Mouse (Mus musculus) ovary, postnatal 36 days (tissue): Measurements from ENCODE around the gene Prc1.
"Not testable (repeated sequence)": the region's sequence is repeated elsewhere in the genome, so short reads cannot be mapped to it uniquely, and the experiment has no call there.

Experiments used
- DNase-seq: peaks from one replicate; pipeline ENCODE4 v3.0.0; 2022; ENCODE audit warnings: low spot score, mixed read lengths

Prc1 gene

DNA sequence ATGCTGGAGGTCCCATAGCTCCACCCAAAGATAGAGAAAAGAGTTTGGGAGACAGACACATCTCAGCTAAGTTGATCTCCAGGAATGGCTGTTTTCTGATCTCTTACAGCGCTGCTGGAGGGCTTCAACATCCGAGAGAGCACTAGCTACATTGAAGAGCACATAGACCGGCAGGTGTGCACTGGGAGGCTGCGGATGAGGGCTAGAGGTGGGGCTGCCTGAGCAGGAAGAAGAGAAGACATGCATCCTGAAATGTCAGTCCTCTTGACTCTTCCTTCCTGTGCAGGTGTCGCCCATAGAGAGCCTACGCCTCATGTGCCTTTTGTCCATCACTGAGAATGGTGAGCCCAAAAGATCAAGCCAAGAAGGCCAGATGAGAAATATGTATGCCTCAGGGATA, 8.5 kb upstream of the Prc1 start:
- DNase-seq, result no peak

DNA sequence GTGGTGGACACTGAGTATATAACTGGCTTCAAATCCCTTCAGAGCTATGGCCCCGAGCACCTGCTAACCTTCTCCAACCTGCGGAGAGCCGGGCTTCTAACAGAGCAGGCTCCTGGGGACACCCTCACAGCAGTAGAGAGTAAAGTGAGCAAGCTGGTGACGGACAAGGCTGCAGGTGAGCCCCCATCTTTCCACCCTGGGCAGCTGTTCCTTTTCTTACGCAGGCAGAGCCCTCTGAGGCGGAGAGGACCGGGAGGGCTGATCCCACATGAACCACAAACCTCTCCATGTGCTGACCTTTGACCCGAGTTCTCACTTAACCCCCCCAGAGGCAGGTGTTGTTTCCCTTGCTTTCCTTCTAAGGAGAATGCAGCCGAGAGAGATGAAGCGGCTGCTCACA, 6.5 kb upstream of the Prc1 start:
- DNase-seq, result no peak

DNA sequence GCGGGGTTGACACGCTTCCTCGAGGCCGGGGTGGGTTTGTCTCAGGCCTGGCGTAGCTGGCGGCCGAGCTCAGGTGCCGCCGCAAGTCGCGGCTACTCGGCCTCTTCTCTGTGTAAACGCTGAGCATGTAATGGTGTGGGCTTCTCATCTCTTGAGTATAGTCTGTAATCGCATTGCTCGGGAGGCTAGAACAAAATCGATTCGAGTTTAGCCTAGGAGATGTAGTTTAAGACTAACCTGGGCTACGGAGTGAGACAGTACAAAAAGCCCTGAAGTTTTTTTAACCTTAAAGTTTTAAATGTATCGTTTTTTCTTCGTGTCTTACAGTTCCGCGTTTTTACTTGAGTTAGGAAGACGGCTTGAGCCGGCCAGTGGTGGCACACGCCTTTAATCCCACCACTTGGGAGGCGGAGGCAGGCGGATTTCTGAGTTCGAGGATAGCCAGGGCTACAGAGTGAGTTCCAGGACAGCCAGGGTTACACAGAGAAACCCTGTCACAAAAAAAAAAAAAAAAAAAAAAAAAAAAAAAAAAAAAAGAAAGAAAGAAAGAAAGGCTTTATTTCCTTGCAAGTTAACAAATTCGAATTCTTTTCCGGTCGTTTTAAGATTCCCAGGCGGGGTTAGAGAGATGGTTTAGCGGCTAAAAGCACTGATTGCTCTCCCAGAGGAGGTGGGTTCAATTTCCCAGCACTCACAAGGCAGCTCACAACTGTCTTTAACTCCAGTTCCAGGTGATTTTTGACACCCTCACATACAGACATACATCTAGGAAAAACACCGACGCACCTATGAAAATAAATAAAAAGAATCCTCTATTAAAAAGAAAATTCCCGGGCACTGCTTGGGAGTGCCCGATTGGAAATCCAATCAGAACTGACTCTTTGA, 756 bp downstream of the Prc1 start:
- DNase-seq, result no peak

DNA sequence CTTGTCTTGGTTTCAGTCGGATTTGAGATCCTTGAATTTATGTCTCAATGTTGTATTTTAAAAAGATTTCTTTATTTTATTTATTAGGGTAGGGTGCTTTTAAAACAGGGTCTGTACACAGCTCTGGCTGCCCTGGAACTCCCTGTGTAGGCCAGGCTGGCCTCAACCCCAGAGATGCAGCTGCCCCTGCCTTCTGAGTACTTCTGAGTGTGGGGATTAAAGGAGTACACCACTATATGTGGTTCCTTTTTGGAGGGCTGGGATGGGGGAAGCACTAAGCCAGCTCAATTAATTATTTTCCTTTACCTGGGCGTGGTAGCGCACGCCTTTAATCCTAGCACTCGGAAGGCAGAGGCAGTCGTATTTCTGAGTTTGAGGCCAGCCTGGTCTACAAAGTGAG, 2.2 kb downstream of the Prc1 start:
- DNase-seq, result no peak

DNA sequence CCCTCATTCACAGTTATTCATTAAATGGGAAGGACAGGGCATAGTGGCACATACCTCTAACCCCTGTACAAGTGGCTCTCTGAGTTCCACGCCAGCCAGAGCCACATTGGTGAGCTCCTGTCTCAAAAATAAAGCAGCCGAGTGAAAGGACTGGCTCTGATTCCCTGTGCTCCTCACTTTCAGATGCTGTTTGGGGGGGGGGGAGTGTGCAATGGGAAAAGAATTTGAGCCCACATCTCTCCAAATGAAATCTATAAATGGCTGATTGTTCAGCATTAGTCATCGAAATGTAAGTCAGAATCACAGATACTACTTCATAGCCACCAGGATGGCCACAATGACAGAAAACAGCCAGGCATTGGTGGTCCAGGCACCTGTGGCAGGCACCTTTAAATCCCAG, 2.8 kb downstream of the Prc1 start:
- DNase-seq, result no peak

DNA sequence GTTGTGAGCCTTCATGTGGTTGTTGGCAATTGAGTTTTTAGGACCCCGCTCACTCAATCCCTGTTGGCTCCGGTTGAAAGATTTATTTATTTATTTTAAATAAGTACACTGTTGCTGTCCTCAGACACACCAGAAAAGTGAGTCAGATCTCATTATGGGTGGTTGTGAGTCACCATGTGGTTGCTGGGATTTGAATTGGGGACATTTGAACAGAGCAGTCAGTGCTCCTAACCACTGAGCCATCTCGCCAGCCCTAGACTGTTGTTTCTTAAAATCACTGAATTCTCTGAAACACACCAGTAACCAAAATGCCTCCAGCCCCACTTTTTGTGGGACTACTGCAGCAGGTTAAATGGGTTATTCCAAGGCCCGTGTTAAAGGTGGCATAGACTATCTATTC, 4.5 kb downstream of the Prc1 start:
- DNase-seq, result no peak

DNA sequence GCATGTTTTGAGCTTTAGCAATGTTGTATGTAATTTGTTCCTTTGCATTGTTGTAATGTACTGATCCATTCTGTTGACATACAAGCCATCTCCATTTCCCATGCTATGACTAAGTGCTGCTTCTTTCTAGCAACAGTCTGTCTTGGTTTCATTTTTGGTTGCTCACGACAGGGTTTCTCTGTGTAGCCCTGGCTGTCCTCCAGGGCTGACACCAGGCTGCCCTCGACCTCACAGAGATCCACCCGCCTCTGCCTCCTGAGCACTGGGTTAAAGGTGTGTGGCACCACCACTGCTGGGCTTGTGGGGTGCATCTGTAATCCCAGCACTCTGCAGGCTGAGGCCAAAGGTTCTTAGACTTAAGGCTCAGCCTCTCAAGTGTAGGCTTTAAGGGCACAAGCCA, 5.3 kb downstream of the Prc1 start:
- no peak for DNase-seq

DNA sequence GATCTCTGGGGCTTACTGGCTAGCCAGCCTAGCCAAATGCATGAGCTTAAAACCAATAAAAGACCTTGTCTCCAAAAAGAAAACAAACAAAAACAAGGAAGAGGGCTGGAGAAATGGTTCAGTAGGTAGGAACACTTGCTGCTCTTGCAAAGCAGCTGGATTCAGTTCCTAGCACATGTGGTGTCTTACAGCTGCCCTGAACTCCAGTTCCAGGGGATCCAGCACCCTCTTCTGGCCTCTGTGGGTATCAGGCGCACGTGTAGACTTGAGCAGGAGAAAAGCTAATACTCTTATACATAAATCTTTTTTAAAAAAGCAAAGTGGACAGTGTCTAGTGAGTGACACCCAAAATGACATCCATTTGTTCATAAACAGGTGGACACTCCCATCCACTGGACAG, 7.3 kb downstream of the Prc1 start:
- no peak for DNase-seq

DNA sequence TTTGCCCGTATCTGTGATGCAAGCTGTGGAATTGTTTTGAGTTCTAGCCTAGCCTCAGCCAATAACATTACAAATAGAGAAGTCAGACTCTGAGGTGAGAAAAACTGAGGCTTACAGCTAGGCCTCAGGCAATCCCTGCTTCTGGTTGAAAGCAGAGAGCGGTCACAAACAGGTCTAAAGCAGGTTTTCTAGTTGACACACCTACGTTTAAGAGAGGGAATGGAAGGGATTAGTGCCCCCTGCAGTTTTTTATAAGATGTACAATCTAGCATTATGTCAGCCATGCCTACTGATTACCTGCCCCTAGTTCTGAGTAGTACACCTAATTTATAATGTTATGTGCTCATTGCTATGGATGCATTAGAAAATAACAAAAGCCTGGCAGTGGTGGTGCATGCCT, 13.5 kb downstream of the Prc1 start:
- no peak for DNase-seq

DNA sequence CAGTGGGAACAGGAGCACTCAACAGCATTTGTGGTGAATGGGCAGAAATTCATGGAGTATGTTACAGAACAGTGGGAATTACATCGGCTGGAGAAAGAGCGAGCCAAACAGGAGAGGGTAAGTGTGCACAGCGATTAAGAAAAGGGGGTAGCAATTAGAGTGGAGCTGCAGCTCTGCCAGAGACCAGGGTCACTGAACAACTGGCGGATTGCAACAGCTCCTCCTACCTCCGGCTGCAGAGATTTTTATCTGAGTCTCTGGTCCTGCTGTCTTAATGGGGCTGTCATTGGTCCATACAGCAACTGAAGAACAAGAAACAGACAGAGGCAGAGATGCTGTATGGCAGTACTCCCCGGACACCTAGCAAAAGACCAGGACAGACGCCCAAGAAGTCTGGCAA, 16.5 kb downstream of the Prc1 start:
- DNase-seq, result no peak

DNA sequence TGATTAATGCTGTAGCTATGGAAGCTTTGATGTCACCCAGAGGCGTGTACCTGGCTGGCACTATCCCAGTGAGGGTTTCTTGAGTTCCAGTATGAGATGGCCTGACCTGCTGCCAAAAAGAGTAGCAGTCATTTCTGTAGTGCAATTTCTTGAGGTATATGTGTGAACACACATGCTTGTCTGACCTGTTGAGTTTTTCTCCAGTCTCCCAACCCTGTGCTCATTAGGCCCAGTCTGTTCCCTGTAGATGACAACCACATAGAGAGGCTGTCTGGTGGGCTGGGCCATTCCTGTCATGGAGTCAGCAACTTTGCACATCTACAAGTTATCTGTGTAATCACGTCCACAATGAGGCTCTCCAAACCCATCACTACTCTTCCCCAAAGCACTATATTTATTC, 21.5 kb downstream of the Prc1 start:
- no peak for DNase-seq

DNA sequence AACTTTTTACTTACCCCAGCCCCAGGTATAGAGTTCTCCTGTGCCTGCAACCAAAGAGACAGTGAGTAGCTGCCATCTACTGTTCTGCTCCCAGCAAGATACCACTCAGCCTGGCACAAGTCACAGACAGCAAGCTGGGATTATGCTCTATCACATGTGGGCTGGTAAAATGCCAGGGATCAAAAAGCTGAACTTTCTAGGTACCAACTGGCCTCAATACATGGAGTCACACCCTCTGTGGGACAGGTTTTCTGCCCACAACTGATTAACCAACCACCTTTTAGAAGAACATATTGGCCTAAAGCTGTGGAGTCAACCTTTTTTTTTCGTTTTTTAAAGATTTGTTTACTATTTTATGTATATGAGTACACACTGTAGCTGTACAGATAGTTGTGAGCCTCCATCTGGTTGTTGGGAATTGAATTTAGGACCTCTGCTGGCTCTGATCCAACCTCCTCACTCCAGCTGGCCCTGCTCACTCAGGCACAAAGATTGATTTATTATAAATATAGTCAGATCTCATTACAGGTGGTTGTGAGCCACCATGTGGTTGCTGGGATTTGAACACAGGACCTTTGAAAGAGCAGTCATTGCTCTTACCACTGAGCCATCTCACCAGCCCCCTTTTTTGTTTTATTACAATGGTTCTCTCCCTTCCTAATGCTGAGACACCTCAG, 23.3 kb downstream of the Prc1 start:
- DNase-seq, result no peak

DNA sequence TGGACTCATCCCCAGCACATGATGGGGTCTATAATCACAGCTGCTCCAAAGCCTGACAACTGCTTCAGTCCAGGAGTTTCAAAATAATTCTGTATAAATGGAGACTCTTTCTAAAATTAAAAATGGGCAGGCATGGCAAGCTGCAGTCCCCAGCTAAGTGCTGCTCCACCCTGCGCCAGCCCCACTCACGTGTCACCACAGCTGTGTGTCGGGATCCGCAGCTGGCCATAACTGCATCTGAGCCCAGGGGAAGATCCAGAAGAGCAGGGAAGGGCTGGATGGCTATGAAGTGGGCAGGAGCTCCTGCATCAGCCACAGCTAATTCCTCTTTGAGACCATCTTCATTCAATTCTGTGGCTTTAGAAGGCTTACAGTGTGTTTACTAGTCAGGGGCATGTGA, 24.4 kb downstream of the Prc1 start:
- DNase-seq, result no peak

DNA sequence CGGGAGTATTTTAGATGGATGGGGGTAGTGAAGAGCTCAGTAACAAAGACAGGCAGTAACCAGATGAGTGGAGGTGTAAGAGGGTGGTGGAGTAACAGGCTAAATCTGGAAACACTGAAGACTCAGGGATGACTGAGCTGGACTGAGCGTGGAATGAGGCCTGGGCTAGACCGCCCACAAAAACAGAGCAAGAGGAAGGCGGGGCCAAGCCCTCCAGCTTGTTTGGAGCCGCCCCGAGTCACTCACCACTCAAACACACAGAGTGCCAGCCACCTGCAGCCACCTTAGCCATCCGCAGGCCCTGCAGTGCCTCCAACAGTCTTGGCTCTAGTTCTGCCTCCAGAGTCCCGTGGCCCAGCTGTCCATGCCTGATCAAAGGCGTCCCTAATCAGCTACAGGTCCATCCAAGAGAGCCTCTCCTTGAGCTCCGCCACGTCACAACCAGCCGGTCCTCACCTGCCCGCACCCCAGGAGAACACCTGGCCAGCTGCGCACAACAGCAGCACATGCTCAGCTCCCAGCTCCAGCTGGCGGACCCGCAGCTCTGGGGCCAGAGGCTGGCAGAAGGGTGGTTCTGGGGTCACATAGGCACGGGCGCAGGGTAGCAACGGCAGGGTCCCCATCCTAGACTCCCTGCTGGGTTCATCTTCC, 25.7 kb downstream of the Prc1 start:
- no peak for DNase-seq

DNA sequence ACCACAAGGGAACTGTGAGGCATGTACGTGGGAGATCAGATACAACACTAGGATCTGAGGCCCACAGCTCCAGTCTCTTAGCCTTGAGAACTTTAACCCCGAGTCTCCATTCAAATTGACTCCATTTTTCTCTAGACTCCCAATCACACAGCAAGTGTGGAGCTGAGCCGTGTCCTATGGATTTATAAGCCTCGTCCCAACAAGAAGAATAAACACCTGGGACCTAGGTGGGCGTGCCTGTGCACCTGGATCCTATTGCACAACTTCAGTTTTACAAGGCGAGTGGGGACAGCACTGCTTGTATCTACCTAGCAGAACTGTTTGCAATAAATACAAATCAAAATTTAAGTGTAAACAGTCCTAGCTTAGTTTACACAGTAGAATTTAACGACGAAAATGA, 29.1 kb downstream of the Prc1 start:
- no peak for DNase-seq

DNA sequence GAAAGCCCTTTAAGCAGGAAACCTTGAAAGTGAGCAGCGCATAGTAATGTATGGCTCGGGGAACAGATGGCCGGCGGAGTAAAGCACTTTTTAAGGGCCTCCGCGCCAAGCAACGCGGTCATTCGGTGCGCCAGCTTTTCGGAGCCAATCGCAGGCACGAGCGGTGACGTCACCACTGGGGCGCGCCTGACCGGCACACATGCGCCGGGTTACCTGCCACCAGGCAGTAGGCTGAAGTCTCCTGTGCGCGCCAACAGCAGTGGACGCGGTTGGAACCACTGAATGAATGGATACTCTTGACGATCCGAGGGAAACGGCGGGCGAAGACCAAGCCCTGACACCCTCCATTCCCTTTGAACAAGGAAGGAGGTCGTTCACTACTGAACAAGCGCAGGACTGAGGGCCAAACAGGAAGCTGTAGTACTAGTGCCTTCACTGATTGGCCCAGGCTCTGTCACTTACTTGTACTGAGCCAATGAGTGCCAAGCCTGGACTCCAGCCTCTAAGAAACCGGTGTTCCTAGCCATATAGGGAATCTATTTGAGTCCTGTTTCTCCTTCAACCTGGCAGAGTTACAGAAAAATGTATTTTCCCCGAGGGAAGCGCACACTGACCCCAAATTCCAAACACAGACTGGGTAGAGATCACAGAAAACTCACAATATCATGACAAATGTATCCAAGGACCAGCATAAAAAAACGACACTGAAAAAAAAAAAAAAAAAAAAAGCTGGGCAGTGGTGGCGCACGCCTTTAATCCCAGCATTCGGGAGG, 30.0 kb downstream of the Prc1 start, which contains the start of gene Rccd1:
Gene Rccd1 (minus strand): TSS at position 412 of the 773 bp plus-strand sequence.
- peak; percentile 92 for DNase-seq

DNA sequence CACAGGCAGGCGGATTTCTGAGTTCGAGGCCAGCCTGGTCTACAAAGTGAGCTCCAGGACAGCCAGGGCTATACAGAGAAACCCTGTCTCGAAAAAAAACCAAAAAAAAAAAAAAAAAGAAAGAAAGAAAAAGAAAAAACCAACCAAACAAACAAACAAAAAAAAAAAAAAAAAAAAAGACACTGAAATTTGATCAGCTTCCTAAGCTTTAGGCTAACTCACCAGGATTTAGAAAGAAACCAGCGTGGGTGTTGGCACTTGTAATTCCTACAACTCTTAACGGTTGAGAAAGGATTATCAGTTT, 30.5 kb downstream of the Prc1 start:
- not testable (repeated sequence) for DNase-seq

DNA sequence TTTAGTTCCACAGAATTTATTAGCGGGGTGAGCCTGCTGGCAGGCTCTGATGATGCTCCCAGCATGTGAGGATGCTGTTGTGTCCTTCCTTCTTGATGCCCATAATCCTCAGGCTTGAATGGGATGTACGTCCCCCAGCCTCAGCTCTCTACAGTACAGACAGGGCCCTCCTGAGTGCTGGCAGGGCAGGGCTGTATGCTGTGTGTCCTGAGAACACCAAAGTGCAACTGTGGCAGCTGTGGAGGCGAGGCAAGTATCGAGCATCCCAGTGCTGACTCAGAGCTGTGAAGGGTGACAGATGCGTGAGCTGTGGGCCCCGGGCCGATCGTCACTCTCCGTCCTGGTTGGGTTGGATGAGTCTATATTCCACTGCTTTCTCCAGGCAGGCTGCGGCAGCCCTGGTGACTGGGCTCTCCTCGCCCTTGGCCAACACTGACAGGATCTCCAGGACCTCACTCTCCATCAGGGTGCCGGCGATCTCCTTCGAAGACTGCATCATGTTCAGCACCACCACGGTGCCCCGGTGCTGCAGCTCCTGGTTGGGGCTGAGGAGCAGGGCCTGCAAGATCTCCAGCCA, 31.1 kb downstream of the Prc1 start:
- no peak for DNase-seq

DNA sequence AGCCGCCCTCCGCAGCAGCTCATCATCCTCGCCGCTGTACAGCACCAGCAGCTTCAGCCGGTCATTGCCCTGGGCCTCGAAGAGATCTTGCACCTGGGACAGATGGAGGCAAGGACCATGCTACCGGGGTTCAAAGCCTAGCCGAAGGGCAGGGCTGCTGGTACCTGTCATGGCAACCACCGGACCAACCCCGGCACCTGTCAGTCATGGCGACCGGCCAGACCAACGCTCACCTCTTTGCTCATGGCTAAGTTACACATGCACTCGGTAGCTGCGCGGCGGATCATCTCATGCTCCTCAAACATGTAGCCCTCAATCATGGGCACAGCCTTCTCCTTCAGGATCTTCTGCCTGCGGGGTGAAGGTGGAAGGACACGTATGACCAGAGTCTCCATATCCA, 31.8 kb downstream of the Prc1 start:
- DNase-seq, result no peak

DNA sequence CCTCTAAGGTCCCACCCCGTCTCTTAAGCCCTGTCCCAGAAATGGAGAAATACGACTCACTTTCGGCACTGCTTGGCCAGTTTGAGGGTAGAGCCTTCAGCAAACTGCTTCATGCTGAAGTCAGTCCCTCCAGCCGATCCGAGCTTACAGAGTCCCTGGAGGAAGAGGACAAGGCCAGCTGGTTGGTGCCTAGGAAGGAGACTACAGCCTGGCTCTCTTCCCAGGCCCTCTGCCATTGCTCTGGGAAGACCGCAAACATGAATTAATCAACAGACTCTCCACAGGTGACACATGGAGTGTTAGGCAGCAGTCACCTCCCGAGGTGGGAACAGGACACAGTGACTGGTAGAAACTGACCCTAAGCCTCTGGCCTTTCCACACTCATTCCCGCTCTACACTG, 36.0 kb downstream of the Prc1 start:
- no peak for DNase-seq

DNA sequence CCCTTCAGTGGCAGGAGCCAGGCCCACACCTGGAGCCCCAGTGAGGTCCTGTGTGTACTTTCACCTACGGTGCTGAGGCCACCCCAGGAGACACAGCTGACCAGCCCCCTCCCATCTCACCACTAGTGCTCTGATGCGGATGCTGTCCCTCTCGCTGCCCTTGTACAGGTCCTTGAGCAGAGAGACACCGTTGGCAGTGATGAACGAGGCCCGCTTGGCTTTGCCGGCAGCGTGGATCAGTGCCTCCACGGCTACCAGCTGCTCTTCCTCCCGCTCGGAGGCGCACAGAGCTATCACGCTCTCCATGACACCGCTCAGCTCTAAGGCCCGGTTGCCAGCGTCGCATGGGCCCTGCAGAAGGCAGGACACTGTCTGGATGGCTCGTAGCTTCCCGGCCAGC, 37.2 kb downstream of the Prc1 start:
- no peak for DNase-seq

DNA sequence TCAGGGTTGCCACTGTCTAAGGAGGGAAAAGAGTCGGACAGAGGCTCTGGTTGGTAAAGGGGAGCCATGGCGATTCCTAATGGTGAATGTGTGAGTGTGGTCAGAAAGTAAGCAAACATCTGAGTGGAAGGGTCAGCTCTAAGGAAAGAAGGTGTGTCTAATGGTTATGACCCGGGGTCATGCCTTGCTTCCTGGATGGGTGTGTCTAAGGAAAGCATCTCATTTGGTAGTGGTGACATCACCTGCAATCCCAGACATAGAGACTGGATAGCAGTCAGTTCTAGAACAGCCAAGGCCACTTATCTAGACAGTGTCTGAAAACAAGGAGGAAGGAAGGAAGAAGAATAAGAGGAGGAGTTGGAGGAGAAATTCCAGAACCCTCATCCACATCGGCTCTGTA, 40.6 kb downstream of the Prc1 start:
- DNase-seq, result no peak
